Mouse (Mus musculus) CD4-positive naive resting alpha-beta T cell, adult 76 days (primary cell): ENCODE results near the gene Morn2. TPM values are rescaled to one million over a fixed set of nuclear protein-coding genes. Genes with fewer than 3 reads are reported as not detected.

Experiments used
- total RNA-seq: library from RNA; stranded (reverse); gene quantifications from one replicate; pipeline ENCODE4 v1.2.4, GENCODE M21; 2023

Morn2 gene
- not detected for total RNA-seq

GRCm38 (mm10) chr17:80290074-80290657 is at the start of gene Morn2, which contains the start of gene Dhx57:
Gene Morn2, plus strand, starts transcription at chr17:80290203.
Gene Dhx57, minus strand, starts transcription at chr17:80290476.

GRCm38 (mm10) chr17:80307251-80307650 is 17.2 kb downstream of the Morn2 start, which contains the start of gene Arhgef33:
Gene Arhgef33, plus strand, starts transcription at chr17:80307407.

Other genes starting within 250 kb of the Morn2 start
- gene Hnrnpll, start 227.9 kb upstream of the Morn2 start, total RNA-seq, result 22.6 TPM
- 5.1 TPM for gene Galm, start 162.7 kb upstream of the Morn2 start, total RNA-seq
- gene Srsf7, start 82.9 kb upstream of the Morn2 start, total RNA-seq, result 381 TPM
- not detected for gene Ttc39d, start 82.7 kb upstream of the Morn2 start, total RNA-seq
- 3.2 TPM for gene Gemin6, start 65.8 kb upstream of the Morn2 start, total RNA-seq
- 25.1 TPM for gene Dhx57, start 273 bp downstream of the Morn2 start, total RNA-seq
- gene Arhgef33, start 17.2 kb downstream of the Morn2 start, total RNA-seq, result 1.4 TPM
- gene Gm10190, start 83.3 kb downstream of the Morn2 start, total RNA-seq, result not detected
- gene Sos1, start 190.2 kb downstream of the Morn2 start, total RNA-seq, result 28.8 TPM